Mouse (Mus musculus): Measurements from ENCODE around the gene Ccdc187. TPM values are rescaled to one million over a fixed set of nuclear protein-coding genes. Genes with fewer than 3 reads are reported as not detected.

The Ccdc187 gene
- polyA plus RNA-seq, 1 experiment from 2014 or later, result 0.21 TPM

DNA sequence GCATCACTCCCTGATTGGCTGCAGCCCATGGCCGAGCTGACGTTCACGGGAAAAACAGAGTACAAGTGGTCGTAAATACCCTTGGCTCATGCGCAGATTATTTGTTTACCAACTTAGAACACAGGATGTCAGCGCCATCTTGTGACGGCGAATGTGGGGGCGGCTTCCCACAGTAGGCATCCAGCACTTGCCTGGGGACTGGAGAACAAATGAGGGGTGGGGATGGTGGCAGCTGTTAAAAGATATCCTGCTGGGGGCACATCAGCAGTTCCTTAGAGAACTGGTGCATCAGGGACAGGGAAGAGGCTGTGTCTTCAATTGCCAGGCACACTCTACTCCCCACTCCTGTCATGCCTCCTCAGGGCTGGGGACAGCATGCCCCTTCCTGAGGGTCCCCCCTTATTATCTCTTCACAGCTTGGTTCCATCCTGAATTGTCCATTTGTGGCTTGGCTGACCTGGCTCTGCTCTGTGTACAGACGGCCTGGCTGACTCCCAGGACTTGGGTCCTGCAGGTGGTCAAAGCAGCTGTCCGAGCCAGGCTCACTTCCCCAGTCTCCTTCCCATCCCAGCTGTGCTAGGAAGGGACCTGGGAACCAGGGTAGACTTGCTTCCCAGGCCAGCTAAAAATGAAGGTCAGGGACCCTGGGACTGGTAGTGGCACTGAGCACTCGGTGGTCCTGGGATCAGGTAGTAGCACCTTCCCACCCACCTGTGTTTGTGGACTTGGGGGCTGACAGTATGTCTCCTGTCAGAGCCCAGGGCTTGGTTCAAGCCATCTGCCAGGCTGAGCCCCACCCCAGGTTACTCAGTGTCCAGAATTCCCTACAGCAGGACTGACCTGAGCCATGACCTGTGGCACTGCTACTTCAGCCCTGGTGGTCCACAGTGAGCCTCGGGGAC lies 44.2 kb upstream of the Ccdc187 start:
- Histone ChIP-seq H3K9ac (ENCODE audit: low read length) (no peak overlapping the region), H3K4me1 (replicated peaks; ENCODE audit: control insufficient read depth, insufficient read depth) (peaks cover 3% of the 10 kb centered on the region), H3K4me2 (replicated peaks; ENCODE audit: low read depth) (no peak overlapping the region), H3K4me3 (ENCODE audit: low read depth, low read length) (no peak overlapping the region), H3K36me3 (ENCODE audit: control insufficient read depth, insufficient read depth, low read length) (no peaks in the 10 kb centered on the region), H3K27me3 (ENCODE audit: control insufficient read depth, insufficient read depth, low read length) (no peaks in the 10 kb centered on the region), H3K9me3 (ENCODE audit: control insufficient read depth, low read length) (no peaks in the 10 kb centered on the region), H3K27ac (replicated peaks) (no peak overlapping the region)
- TF ChIP-seq EP300 (optimal IDR thresholded peaks at IDR 0.05), result no peak
- TF ChIP-seq CTCF (IDR thresholded peaks at IDR 0.05; ENCODE audit: low read depth), result no peak
- DNase-seq (ENCODE audit: low spot score), result no peak
- 76% methylated on average over 8 of the region's 13 CpGs for WGBS
- ATAC-seq (ENCODE audit: low FRiP score, low TSS enrichment), result no peak

DNA sequence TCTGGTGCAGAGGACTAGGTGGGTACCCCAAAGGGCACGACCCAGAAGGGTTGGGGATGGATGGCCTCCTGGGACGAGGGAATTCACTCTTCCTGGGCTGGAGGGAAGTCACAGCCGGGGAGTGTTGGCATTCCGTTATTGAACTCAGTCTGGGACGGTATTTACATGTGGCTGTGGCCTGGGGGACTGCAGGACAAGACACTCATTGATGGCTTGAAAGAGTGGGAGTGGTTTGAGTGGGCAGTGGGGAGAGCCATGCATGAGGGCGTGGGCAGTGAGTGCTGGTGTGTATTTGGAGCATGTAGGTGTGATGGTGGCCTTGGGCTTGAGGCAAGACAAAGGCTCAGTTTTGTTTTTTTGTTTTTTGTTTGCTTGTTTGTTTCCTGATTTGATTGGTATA lies 36.3 kb upstream of the Ccdc187 start:
- DNase-seq (ENCODE audit: low spot score) (no peak), ATAC-seq (ENCODE audit: low FRiP score, low TSS enrichment) (no peak)
- TF ChIP-seq CTCF (IDR thresholded peaks at IDR 0.05; ENCODE audit: low read depth), result no peak
- no peak for TF ChIP-seq EP300 (optimal IDR thresholded peaks at IDR 0.05)
- Histone ChIP-seq H3K36me3 (ENCODE audit: control insufficient read depth, insufficient read depth, low read length) (peaks cover 9% of the 10 kb centered on the region; the same call in 1 of the 2 replicates), H3K27ac (replicated peaks) (no peak overlapping the region), H3K4me3 (ENCODE audit: low read depth, low read length) (no peak overlapping the region), H3K9me3 (ENCODE audit: control insufficient read depth, low read length) (no peaks in the 10 kb centered on the region), H3K27me3 (ENCODE audit: control insufficient read depth, insufficient read depth, low read length) (no peaks in the 10 kb centered on the region), H3K4me1 (replicated peaks; ENCODE audit: control insufficient read depth, insufficient read depth) (no peaks in the 10 kb centered on the region), H3K9ac (ENCODE audit: low read length) (no peak overlapping the region), H3K4me2 (replicated peaks; ENCODE audit: low read depth) (no peak overlapping the region)
- 70% methylated on average over 6 of the region's 6 CpGs for WGBS

DNA sequence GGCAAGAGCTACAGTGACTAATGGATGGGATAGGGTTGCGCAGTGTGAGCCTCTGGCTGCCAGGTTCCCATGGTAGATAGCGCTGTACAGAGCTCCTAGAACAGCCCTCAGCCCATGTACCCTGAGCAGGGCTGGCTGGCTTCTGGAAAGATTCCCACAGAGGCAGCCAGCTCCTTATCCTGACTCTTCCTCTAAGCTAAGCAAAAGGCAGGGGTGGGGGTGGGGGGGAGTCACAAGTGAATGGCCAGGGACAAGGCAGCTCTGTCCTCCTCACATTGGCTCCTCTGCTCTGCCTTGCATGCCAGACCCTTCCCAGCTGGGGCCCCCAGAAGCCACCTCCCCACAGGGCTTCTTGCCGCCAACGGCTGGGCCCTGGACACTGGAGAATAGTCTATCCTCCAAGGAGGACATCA lies 35.7 kb upstream of the Ccdc187 start:
- TF ChIP-seq CTCF (IDR thresholded peaks at IDR 0.05; ENCODE audit: low read depth) (no peak), EP300 (optimal IDR thresholded peaks at IDR 0.05) (no peak)
- peaks cover 9% of the 10 kb centered on the region; the same call in 1 of the 2 replicates for H3K36me3 ChIP-seq (ENCODE audit: control insufficient read depth, insufficient read depth, low read length)

DNA sequence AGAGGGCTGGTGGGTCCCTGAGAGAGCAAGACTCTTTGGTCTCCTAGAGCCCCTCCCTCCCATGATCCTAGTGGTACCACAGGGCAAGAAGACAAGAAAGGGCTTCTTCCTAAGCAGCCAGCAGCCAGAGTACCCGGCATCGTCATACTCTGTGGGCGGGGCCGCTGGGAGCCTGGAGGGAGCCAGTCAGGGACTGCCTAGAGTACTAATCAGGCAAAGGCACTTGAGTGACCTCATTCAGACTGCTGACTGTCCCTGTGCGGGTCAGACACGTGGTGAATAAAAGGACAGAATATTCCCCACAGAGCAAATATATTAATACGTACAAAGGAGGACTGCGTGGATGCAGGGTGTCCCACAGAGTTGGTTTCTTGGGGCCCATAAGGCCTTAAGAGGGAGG lies 35.0 kb upstream of the Ccdc187 start:
- H3K27me3 ChIP-seq (ENCODE audit: control insufficient read depth, insufficient read depth, low read length), result no peaks in the 10 kb centered on the region
- H3K36me3 ChIP-seq (ENCODE audit: control insufficient read depth, insufficient read depth, low read length), result peaks cover 9% of the 10 kb centered on the region; the same call in 1 of the 2 replicates

More for the DNA sequence above, 35.7 kb upstream of the Ccdc187 start:
- Histone ChIP-seq H3K9ac (ENCODE audit: low read length) (no peak overlapping the region), H3K4me1 (replicated peaks; ENCODE audit: control insufficient read depth, insufficient read depth) (no peaks in the 10 kb centered on the region), H3K27me3 (ENCODE audit: control insufficient read depth, insufficient read depth, low read length) (no peaks in the 10 kb centered on the region), H3K4me3 (ENCODE audit: low read depth, low read length) (no peak overlapping the region), H3K9me3 (ENCODE audit: control insufficient read depth, low read length) (no peaks in the 10 kb centered on the region), H3K27ac (replicated peaks) (no peak overlapping the region), H3K4me2 (replicated peaks; ENCODE audit: low read depth) (no peak overlapping the region)
- WGBS, result 87% methylated on average over 4 of the region's 4 CpGs
- DNase-seq (ENCODE audit: low spot score), result no peak
- 0 out of 2 replicates have a peak, but pooled peaks have one; percentile 38 for ATAC-seq (ENCODE audit: low FRiP score, low TSS enrichment)

DNA sequence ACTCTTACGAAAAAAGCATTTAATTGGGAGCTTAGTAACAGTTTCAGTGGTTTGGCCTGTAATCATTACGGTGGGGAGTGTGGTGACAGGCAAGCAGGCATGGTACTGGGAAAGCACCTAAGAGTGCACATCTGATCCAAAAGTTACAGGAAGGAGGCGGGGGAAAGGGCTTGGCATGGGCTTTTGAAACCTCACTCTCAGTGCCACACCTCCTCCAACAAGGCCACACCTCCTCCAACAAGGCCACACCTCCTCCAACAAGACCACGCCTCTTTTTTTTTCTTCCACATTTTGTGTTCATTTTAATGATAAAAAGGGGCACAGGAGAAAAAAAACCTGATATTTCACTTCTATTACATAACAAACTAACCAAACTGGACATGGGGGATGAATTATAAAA lies 33.5 kb upstream of the Ccdc187 start:
- H3K27ac ChIP-seq (replicated peaks), result no peak overlapping the region
- H3K36me3 ChIP-seq (ENCODE audit: control insufficient read depth, insufficient read depth, low read length), result peaks cover 13% of the 10 kb centered on the region; the same call in 1 of the 2 replicates
- 78% methylated on average over 4 of the region's 4 CpGs for WGBS
- H3K4me3 ChIP-seq (ENCODE audit: low read depth, low read length), result no peak overlapping the region
- DNase-seq (ENCODE audit: low spot score), result no peak
- no peaks in the 10 kb centered on the region for H3K27me3 ChIP-seq (ENCODE audit: control insufficient read depth, insufficient read depth, low read length)
- ATAC-seq (ENCODE audit: low FRiP score, low TSS enrichment), result no peak
- H3K9me3 ChIP-seq (ENCODE audit: control insufficient read depth, low read length), result no peaks in the 10 kb centered on the region
- no peak for TF ChIP-seq EP300 (optimal IDR thresholded peaks at IDR 0.05)
- TF ChIP-seq CTCF (IDR thresholded peaks at IDR 0.05; ENCODE audit: low read depth), result no peak
- H3K4me2 ChIP-seq (replicated peaks; ENCODE audit: low read depth), result no peak overlapping the region
- no peak overlapping the region for H3K9ac ChIP-seq (ENCODE audit: low read length)
- H3K4me1 ChIP-seq (replicated peaks; ENCODE audit: control insufficient read depth, insufficient read depth), result no peaks in the 10 kb centered on the region

More for the DNA sequence above, 35.0 kb upstream of the Ccdc187 start:
- Histone ChIP-seq H3K4me3 (ENCODE audit: low read depth, low read length) (no peak overlapping the region), H3K4me2 (replicated peaks; ENCODE audit: low read depth) (no peak overlapping the region), H3K4me1 (replicated peaks; ENCODE audit: control insufficient read depth, insufficient read depth) (no peaks in the 10 kb centered on the region), H3K9me3 (ENCODE audit: control insufficient read depth, low read length) (no peaks in the 10 kb centered on the region), H3K27ac (replicated peaks) (no peak overlapping the region), H3K9ac (ENCODE audit: low read length) (no peak overlapping the region)
- TF ChIP-seq EP300 (optimal IDR thresholded peaks at IDR 0.05) (no peak), CTCF (IDR thresholded peaks at IDR 0.05; ENCODE audit: low read depth) (no peak)
- peak; percentile 81 for ATAC-seq (ENCODE audit: low FRiP score, low TSS enrichment)
- peak; percentile 77 for DNase-seq (ENCODE audit: low spot score)
- 59% methylated on average over 8 of the region's 8 CpGs for WGBS

Measured in stomach, postnatal 0 days (tissue).